Mouse (Mus musculus): ENCODE results near the gene Zmat1.

DNA sequence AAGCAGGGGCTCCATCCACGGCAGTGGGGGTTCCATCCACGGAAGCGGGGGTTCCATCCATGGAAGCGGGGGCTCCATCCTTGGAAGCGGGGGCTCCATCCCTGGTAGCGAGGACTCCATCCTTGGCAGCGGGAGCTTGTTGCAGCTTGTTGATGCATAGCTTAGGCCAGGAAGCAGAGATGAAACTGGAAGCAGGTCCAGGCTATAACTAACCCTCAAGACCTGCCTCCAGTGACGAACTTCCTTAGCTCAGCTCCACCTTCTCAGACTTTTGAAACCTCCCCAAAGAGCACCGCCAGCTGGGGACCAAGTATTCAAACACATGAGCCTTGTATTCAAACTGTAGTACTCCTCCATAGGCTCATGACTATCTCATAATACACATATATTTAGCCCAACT lies 16.1 kb upstream of the Zmat1 start:
- TF ChIP-seq CTCF (IDR thresholded peaks at IDR 0.05; ENCODE audit: borderline replicate concordance, insufficient read depth, low read length), result no peak
- TF ChIP-seq POLR2A (IDR thresholded peaks at IDR 0.05; ENCODE audit: low read depth, low read length), result no peak

Measured in embryonic fibroblast, embryonic 13.5 days (primary cell).